Mouse (Mus musculus): ENCODE measurements around the gene Lrrc20.

Lrrc20 gene

GRCm38 (mm10) chr10:61510809-61511208, 35.2 kb downstream of the Lrrc20 start:
- in situ Hi-C loops (cut with MboI; ENCODE audit: low sequenced_read_pairs): no loop called here

GRCm38 (mm10) chr10:61512215-61512889, 36.8 kb downstream of the Lrrc20 start:
- in situ Hi-C loops (cut with MboI; ENCODE audit: low sequenced_read_pairs): no loop called here

DNA sequence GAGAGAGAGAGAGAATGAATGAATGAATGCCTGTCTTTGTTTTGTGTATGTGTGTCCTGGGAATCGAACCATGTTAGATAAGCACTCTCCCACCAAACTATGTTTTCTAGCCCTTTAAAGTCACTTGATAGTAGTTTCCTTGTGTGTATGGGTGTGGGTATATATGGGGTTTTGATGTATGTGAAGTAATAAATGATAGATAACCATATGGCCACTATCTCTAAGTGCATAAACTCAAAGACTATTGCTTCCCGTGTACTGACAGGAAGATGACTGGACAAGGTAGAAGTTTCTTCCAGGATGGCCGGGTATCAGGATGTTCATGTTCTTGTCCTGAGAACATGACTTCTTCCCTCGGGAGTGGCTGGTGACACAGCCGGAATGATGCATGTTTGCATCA, 41.3 kb downstream of the Lrrc20 start:
- in situ Hi-C loops (cut with MboI; ENCODE audit: low sequenced_read_pairs): no loop called here

GRCm38 (mm10) chr10:61517296-61518071, 41.9 kb downstream of the Lrrc20 start:
- in situ Hi-C loops (cut with MboI; ENCODE audit: low sequenced_read_pairs): no loop called here

GRCm38 (mm10) chr10:61518320-61518719, 42.7 kb downstream of the Lrrc20 start:
- in situ Hi-C loops (cut with MboI; ENCODE audit: low sequenced_read_pairs): no loop called here

DNA sequence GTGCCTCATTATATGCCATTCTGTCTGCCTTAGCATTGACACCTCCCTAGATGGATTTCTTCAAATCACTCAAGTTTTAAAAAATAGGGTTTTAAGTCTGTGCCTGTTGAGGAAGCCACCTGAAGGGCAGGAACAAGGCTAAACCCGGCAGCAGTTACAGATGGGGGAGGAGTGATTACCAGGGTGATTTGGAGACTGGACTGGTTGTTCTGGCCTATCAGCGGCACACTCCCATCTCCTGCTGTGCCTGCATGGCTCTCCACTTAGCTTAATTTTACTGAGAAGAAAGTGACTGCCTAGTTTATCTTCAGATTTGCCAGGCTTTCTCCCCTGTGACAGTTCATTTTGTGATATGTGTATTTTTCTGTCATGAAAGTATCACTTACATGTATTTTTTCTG, 43.9 kb downstream of the Lrrc20 start:
- in situ Hi-C loops (cut with MboI; ENCODE audit: low sequenced_read_pairs): no loop called here

DNA sequence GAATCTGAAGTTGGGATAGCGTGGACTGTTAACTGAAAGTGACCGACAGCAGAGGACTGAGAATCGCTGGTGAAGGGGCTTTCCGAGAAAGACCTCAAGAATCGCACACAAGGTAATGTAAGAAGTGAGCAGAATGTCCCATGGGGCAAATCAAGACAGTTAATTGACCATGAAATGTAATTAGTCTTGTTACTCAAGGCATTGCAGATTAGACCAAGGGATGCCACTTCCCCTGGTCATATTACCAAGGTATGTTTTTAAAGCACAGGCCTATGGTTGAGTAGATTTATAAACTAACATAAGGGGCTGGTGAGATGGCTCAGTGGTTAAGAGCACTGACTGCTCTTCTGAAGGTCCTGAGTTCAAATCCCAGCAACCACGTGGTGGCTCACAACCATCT, 45.1 kb downstream of the Lrrc20 start:
- in situ Hi-C loops (cut with MboI; ENCODE audit: low sequenced_read_pairs): no loop called here

DNA sequence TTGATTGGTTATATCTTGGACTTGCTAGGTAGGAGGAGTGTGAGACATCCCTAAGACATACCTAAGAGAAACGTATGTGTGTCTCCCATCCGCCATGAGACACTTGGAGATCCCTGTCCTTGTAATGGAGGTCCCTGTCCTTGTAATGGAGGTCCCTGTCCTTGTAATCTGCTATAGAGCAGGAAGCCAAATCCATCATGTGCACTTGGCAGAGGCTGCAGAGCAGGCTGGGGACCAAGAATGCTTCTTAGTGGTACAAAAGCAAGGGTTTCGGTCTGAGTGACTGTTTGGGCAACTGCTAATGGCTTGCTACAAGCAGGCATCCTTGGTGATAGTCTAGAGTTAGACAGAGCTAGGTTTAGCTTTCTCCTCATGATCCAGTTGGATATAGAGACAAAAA, 55.3 kb downstream of the Lrrc20 start:
- in situ Hi-C loops (cut with MboI; ENCODE audit: low sequenced_read_pairs): no loop called here

DNA sequence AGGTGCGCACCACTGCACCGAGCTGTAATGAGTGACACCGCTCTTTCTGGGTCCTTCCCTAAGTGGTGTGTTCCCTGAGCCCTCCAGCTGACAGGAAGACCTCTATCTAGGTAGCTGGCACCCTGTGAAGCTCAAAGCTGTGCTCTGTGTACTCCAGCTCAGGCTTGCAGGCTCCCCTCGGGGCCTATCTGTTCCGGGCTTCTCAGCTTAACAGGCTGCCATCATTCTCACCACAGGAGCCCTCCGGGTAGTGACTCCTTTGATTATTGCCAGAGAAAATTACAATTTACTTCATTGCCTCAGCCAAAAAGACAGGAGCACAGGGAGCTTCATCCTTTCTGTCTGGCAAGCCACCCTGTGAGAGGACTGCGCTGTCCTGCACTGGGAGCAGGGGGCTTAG, 57.7 kb downstream of the Lrrc20 start:
- in situ Hi-C loops (cut with MboI; ENCODE audit: low sequenced_read_pairs): no loop called here

DNA sequence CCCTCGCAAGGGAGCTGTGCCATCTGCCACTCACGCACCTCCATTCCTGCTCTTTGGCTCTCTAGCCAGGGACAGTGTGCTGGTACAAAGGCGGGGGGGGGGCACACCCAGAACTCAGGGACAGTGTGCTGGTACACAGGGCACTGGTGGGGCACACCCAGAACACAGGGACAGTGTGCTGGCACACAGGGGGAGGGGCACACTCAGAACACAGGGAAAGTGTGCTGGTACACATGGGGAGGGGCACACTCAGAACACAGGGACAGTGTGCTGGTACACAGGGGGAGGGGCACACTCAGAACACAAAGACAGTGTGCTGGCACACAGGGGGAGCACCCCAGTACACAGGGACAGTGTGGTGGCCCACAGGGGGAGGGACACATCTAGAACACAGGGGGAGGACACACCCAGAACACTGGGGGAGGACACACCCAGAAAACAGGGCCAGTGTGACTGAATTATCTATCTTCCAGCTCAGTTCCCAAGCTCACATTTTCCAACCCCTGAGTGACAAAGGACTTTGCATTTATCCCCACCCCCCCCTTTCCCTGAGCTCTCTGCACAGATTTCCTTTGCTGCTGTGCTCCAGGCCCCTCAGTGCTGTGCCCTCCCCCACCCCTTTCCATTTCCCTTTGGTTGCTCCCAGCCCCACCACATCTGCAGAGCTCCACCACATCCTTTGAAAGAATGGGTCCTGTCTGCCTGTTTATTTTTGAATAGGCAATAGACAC, 58.9 kb downstream of the Lrrc20 start:
- in situ Hi-C loops (cut with MboI; ENCODE audit: low sequenced_read_pairs): no loop called here

GRCm38 (mm10) chr10:61535441-61535840, 59.8 kb downstream of the Lrrc20 start:
- in situ Hi-C loops (cut with MboI; ENCODE audit: low sequenced_read_pairs): no loop called here

DNA sequence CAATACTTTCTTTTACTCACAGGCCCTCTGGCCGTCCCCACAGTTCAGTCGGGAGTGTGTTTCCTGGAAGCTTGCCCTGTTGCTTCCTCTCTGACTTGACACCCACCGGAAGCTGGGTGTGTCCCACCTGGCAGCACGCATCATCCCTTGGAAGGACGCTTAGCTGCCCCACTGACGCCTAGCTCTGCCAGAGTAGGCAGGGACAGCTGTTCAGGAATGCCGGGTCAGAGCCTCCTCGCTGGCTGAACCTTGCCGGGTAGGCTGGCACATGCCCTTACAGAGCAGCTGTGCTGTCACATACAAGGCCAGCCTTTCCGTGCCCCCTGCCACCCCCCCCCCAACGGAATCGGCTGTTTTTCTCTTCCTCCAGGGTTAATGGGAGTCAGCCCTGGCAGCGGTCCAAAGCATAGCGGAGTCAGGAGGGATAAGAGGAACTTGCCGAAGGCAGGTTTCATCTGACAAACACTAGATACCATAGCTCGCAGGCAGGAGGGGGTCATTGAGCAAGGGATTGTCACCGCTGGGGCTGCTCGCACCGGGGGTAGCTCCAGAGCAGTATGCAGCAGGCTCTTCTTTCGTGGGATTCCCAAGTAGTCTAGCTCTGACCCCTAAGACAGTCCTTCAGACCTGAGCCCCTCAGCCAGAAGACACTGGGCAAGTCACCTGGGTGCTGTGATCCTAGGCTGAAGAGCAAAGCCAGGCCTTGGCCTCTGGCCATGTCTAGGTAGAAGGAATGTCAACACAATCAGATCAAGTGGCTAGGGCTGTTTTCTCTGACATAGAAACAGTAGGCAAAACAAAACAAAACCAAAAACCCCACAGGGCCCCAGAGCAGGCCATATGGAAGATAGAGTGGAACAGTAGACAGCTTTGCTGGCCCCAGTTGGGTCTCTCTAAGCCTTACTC, 60.8 kb downstream of the Lrrc20 start:
- in situ Hi-C loops (cut with MboI; ENCODE audit: low sequenced_read_pairs): no loop called here

- in situ Hi-C loops (cut with MboI; ENCODE audit: low sequenced_read_pairs): no loop called here
Measured at GRCm38 (mm10) chr10:61537036-61537380, 61.4 kb downstream of the Lrrc20 start.

- in situ Hi-C loops (cut with MboI; ENCODE audit: low sequenced_read_pairs): no loop called here
Measured at GRCm38 (mm10) chr10:61538446-61538845, 62.8 kb downstream of the Lrrc20 start.

DNA sequence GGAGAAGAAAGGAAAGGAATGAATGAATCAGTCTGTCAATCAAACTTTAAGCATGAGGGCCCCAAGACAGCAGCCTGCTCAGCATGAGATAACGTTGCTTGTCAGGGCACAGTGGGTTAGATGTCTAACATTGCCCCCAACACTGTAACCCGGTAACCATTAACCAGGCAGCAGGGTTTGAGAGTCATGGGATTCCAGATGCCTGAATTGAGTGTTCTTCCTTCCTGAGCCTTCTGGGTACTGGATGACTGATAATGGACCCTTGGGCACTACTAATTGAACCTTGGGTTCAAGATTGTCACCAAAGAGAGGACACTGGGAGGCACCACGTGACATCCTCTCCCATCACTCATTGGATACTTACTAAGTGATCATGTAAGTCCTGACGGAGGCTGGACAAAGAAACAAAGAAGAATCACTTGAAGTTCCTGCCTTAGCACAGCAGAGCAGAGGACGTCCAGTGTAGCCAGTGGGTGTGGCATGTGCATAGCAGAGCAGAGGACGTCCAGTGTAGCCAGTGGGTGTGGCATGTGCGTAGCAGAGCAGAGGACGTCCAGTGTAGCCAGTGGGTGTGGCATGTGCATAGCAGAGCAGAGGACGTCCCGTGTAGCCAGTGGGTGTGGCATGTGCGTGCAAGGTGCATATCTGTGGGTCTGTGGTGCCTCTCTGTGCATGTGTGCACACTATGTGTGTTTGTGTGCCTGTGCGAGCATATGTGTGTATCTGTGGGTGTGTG, 68.7 kb downstream of the Lrrc20 start:
- in situ Hi-C loops (cut with MboI; ENCODE audit: low sequenced_read_pairs): no loop called here

- in situ Hi-C loops (cut with MboI; ENCODE audit: low sequenced_read_pairs): no loop called here
Measured at GRCm38 (mm10) chr10:61544863-61545240, 69.3 kb downstream of the Lrrc20 start.

- in situ Hi-C loops (cut with MboI; ENCODE audit: low sequenced_read_pairs): no loop called here
Measured at GRCm38 (mm10) chr10:61550106-61550505, 74.5 kb downstream of the Lrrc20 start.

- in situ Hi-C loops (cut with MboI; ENCODE audit: low sequenced_read_pairs): no loop called here
Measured at GRCm38 (mm10) chr10:61555155-61555554, 79.6 kb downstream of the Lrrc20 start.

GRCm38 (mm10) chr10:61558631-61559030, 83.0 kb downstream of the Lrrc20 start:
- in situ Hi-C loops (cut with MboI; ENCODE audit: low sequenced_read_pairs): no loop called here

DNA sequence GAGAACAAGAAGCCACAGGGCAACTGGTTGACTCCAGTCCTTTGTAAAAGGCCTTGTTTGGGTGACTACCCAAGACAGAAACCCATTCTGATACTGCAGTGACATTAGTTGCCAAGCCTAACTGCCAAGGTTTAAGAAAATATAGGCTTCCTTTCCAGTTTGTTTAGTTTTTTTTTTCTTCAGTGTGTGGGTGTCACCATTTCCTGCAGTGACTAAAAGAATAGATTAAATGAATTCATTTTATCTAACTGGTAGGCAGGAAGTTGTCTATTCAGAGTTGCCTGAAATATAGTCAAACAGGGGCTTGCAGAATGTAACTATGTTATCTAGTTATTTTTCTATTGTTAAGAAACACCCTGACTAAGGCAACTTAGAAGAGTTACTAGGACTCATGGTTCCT, 83.9 kb downstream of the Lrrc20 start:
- in situ Hi-C loops (cut with MboI; ENCODE audit: low sequenced_read_pairs): no loop called here
